Mouse (Mus musculus): Measurements from ENCODE around the gene Gm28043. TPM values are rescaled to one million over a fixed set of nuclear protein-coding genes. Genes with fewer than 3 reads are reported as not detected.
"Not testable (repeated sequence)": the region's sequence is repeated elsewhere in the genome, so short reads cannot be mapped to it uniquely, and the experiment has no call there.

The Gm28043 gene
- total RNA-seq, 2 experiments from 2014 or later: 2.6 to 2.7 TPM

GRCm38 (mm10) chr17:29711745-29712431, 97.2 kb downstream of the Gm28043 start:
- DNase-seq: no peak

GRCm38 (mm10) chr17:29712565-29712964, 97.9 kb downstream of the Gm28043 start:
- no peak for DNase-seq

- not testable (repeated sequence) for DNase-seq
Measured at GRCm38 (mm10) chr17:29713734-29714133, 99.1 kb downstream of the Gm28043 start.

GRCm38 (mm10) chr17:29716732-29717445, 102.2 kb downstream of the Gm28043 start, which contains the start of gene Ccdc167:
TSS of gene Ccdc167 (minus strand) at chr17:29717044.
- peak; percentile 94 to 96 for DNase-seq

- no peak for DNase-seq
Measured at GRCm38 (mm10) chr17:29718660-29719059, 104.0 kb downstream of the Gm28043 start.

- no peak for DNase-seq
Measured at GRCm38 (mm10) chr17:29719628-29720575, 105.2 kb downstream of the Gm28043 start.

- no peak for DNase-seq
Measured at GRCm38 (mm10) chr17:29720755-29721365, 106.2 kb downstream of the Gm28043 start.

GRCm38 (mm10) chr17:29724610-29725009, 109.9 kb downstream of the Gm28043 start:
- DNase-seq: no peak

- no peak for DNase-seq
Measured at GRCm38 (mm10) chr17:29725027-29725620, 110.4 kb downstream of the Gm28043 start.

GRCm38 (mm10) chr17:29728082-29728481, 113.4 kb downstream of the Gm28043 start:
- DNase-seq: no peak

GRCm38 (mm10) chr17:29730510-29731265, 116.0 kb downstream of the Gm28043 start:
- peak; percentile 87 for DNase-seq

GRCm38 (mm10) chr17:29731266-29731952, 116.7 kb downstream of the Gm28043 start:
- DNase-seq: peak; percentile 59 to 61

- DNase-seq: no peak
Measured at GRCm38 (mm10) chr17:29731953-29732325, 117.3 kb downstream of the Gm28043 start.

- DNase-seq: no peak
Measured at GRCm38 (mm10) chr17:29732522-29732921, 117.8 kb downstream of the Gm28043 start.

GRCm38 (mm10) chr17:29736448-29737014, 121.9 kb downstream of the Gm28043 start:
- no peak for DNase-seq

- DNase-seq: peak; percentile 45 to 51
Measured at GRCm38 (mm10) chr17:29737849-29738804, 123.5 kb downstream of the Gm28043 start.

GRCm38 (mm10) chr17:29747466-29747865, 132.8 kb downstream of the Gm28043 start:
- DNase-seq: no peak

Data from adrenal gland, postnatal 36 days (tissue).